Mouse (Mus musculus) bone marrow, adult 2 months (tissue): ENCODE data around the gene Ski. TPM values are rescaled to one million over a fixed set of nuclear protein-coding genes. Genes with fewer than 3 reads are reported as not detected.
A peak's percentile ranks its signal among the peaks of the same experiment; 100 is the strongest.

Experiments used
- H3K27ac ChIP-seq: fragments of 200-500 bp; 2 replicates; pipeline ENCODE4 v1.5.1; 2012; ENCODE audit warnings: low read depth, mild to moderate bottlenecking, control low read depth, inconsistent platforms, low read length; ENCODE audit not compliant: control insufficient read depth, poor library complexity, insufficient read depth
- H3K4me1 ChIP-seq: fragments of 200-500 bp; 2 replicates; pipeline ENCODE4 v1.6.1; 2011; ENCODE audit warnings: low read length; ENCODE audit not compliant: control insufficient read depth, insufficient read depth
- H3K4me3 ChIP-seq: fragments of 200-500 bp; replicated peaks from 2 replicates; pipeline ENCODE3; 2011; ENCODE audit warnings: mild to moderate bottlenecking, low read depth, low read length, control low read depth; ENCODE audit not compliant: control insufficient read depth
- CTCF ChIP-seq: fragments of 200-500 bp; IDR thresholded peaks from 2 replicates; pipeline ENCODE4 v1.5.1; 2011; ENCODE audit warnings: low read length, control low read depth; ENCODE audit not compliant: control insufficient read depth, insufficient read depth
- POLR2A ChIP-seq: fragments of 200-500 bp; IDR thresholded peaks from 2 replicates; pipeline ENCODE4 v1.6.1; 2011; ENCODE audit warnings: low read depth, mild to moderate bottlenecking, control low read depth, low read length, borderline replicate concordance; ENCODE audit not compliant: control insufficient read depth
- WGBS: fragments of 180-500 bp; shearing (Covaris S2); methylation state at CpG from one replicate; pipeline ENCODE4 v1.1.7; 2018; 5-methylcytosine and 5-hydroxymethylcytosine counted together
- polyA plus RNA-seq: library from polyadenylated mRNA; stranded (reverse); fragments of >200 nt; gene quantifications from 2 replicates; pipeline ENCODE4 v1.2.4, GENCODE M21; 2011; ENCODE audit warnings: low replicate concordance; ENCODE audit not compliant: missing spikeins, insufficient read depth, insufficient read length

The Ski gene
- polyA plus RNA-seq, 1 experiment = 10.4 TPM

DNA sequence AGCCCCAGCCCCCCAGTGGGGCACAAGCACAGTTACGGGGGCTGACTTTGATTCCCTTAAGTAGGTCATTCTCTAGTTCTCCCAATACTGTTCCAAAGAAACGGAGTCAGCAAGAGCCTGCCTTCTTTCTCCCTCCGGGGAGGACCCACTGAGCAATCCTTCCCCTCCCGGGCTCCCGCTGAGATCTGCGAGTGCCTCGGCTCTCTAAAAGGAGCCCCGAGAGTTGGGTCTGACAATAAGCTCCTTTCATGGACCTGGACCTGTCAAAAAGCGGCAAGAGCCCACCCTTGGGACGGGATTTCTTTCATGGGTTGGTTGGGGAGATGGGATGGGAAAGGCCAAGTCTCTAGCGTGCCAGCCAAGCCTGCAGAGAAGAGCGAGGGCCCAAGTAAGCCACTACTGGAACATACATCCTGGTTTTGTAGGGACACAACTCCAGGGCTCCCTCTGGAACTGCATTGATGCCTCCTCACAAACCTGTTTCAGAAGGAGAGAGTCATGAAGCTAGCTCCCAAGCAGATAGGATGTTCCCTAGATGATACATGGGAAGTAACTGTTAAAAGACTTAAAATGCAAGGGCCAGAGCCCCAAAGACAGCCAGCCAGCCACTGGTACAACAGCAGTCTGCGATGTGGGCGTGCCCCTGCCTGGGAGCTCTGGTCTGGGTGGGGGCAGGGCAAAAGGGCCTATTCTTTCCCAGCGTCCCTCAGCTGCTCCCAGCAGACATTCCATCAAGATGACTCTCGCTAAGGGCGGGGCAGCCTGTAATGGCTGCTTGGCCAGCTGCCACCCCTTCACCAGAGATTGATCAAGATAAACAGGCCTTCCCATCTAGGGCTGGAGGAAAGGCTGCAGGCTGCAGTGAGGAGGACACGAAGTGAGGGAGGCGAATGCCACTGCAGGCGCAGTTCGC lies 49.2 kb downstream of the Ski start:
- TF ChIP-seq CTCF (no peak), POLR2A (no peak)
- 72% methylated on average over 21 of the region's 21 CpGs for WGBS
- Histone ChIP-seq H3K4me3 (no peak overlapping the region), H3K4me1 (peaks cover 3% of the 10 kb centered on the region; the same call in 1 of the 2 replicates), H3K27ac (no peak overlapping the region)

DNA sequence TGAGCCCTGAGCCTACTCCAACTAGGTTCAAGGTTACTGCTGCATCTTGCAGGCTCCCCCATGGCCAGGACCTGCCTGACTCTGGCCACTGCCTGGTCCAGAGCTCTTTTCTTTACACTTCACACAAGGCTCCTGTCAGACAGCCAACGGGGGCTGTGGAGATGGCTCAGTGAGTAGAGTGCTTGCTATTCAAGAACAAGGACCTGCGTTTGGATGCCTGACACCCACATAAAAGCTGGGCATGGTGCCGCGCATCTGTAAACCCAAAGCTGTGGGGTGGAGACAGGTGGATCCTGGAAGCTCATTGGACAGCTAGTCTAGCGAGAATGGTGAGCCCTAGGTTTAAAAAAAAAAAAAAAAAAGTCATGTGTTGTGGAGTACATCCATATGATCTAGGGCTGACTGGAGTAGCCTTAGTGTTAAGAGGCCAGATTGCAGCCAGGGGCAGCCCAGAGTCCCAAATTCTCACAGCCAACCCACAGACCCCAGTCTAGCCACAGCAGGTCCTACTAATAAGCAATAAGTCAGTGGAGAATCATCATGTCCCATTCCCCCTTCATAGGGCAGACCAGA lies 50.3 kb downstream of the Ski start:
- Histone ChIP-seq H3K27ac (no peak overlapping the region), H3K4me3 (no peak overlapping the region), H3K4me1 (peaks cover 3% of the 10 kb centered on the region; the same call in 1 of the 2 replicates)
- 86% methylated on average over 5 of the region's 5 CpGs for WGBS
- TF ChIP-seq POLR2A (no peak), CTCF (no peak)

DNA sequence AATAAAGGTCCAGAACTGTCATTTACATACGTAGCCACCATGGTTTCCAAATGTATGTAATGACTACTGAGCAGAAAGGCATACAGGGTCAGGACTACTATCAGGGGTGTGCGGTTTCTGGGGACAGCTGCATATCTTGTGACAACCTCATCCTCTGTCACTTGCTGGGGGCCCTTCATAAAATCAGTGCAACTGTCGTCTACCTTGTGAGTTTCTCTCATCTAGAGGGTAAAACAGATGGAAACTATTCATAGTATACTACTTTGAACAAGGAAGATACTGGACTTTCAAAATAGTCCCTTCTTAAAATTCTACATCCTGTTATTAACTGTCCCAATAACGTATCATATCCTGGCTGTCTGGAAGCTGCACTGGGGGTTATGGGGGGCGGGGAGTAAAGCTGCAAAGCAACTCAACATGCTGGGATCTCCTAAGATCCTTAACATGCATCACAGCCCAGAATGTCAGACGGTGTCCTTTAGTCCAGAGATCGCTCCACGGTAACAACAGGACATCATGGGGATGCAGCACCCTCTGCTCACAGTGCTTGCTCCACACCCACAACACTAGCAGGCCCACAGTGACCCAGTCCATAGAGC lies 51.7 kb downstream of the Ski start:
- TF ChIP-seq POLR2A = no peak
- no peak; the same call in 1 of the 2 replicates for TF ChIP-seq CTCF
- peaks cover 4% of the 10 kb centered on the region; the same call in 1 of the 2 replicates for H3K4me1 ChIP-seq
- 57% methylated on average over 8 of the region's 8 CpGs for WGBS
- no peak overlapping the region for H3K4me3 ChIP-seq
- no peak overlapping the region for H3K27ac ChIP-seq

DNA sequence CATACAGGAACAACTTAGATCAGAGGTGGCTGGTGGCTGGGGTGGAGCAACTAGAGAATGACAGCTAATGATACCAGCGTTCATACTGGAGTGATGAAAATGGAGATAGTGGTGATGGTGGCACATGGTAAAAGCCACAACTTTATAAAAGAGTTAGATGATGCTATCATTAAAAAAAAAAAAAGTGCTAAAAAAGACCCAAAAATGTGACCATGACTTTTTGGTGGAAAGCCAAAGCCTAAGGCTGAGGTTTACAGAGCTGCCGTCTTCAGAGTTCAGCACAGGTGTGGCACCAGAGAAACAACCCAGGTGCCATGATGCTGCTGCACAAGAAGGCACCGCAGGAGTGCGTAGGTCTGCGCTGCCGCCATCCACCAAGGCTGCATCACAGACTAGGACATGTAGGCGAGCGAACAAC lies 53.5 kb downstream of the Ski start:
- TF ChIP-seq CTCF = no peak
- no peak for TF ChIP-seq POLR2A
- 81% methylated on average over 8 of the region's 8 CpGs for WGBS
- peaks cover 9% of the 10 kb centered on the region for H3K4me1 ChIP-seq
- no peak overlapping the region for H3K27ac ChIP-seq
- no peak overlapping the region for H3K4me3 ChIP-seq

DNA sequence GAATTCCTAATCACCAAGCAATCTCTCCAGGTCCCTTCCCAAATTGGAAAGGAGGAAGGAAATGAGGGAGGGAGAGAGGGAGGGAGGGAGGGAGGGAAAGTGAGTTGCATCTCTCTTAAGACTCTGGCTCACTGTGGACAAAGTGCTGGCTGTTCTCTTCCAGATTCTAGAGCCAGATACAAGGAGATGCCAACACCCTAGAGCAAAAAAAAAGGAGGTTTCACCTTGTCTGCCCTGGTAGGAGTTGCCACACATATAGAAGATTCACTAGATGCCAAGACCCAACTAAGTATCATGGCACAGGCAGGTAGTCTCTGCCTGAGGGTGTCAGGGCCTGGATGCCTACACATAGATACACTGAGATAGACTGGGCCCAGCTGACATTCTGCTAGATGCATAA lies 56.5 kb downstream of the Ski start:
- H3K4me3 ChIP-seq = no peak overlapping the region
- no peak overlapping the region for H3K27ac ChIP-seq
- TF ChIP-seq CTCF (no peak), POLR2A (no peak)
- H3K4me1 ChIP-seq = peaks cover 22% of the 10 kb centered on the region

DNA sequence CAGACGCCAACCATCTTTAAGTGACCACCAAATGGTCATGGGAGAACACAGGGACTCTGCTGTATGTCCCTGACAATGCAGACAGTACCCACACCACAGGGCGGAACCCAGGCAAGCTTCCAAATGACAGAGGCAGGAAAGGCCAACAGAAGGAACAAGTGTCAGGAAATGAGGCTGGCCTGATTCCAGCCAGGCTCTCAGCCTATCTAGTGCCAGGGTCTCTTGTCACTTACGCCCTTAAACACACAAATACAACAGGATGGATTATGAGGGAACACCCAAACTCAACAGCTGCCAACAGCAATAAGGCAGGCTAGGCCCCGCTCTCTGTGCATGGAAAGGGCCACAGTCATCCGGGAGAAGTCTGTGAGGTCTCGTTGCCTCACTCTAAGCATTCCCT lies 57.8 kb downstream of the Ski start:
- WGBS = 37% methylated on average over 6 of the region's 6 CpGs
- no peak overlapping the region for H3K27ac ChIP-seq
- peaks cover 21% of the 10 kb centered on the region for H3K4me1 ChIP-seq
- no peak overlapping the region for H3K4me3 ChIP-seq
- TF ChIP-seq CTCF (no peak), POLR2A (no peak)

DNA sequence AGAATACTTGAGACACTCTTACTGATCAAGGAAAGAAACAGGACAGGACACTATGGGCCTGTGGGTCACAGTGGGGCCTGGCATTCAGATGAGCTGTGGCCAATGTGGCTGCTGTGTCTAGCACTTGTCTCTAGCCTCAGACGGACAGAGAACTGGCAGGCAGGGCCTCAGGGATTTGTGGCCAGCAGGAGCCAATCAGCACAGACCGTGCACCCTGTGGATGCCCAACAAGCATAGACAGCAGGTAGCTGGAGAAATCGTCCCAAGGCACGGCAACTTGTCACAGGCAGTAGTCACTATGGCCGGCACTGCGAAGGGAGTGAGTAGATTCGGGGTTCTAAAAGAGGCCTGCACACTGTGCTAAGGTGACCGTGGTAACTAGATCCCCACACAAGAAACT lies 58.7 kb downstream of the Ski start:
- H3K4me1 ChIP-seq = peaks cover 21% of the 10 kb centered on the region
- peak overlapping the region; percentile 2; the same call in 1 of the 2 replicates for H3K27ac ChIP-seq

DNA sequence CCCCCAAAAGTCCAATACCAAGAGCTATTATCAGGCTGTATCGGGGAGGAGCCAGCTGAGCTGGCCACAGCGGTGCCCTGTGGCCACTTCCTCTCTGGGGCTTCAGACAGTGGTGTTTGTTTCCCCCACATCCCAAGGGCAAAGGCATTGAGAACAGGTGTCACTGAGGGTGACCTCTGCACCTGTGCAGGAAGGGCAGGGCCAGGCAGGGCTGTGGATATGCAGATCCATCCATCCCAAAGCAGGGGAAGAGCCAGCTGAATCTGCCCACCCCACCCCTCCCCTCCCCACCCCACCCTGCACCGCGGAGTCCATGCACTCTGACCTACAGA lies 59.1 kb downstream of the Ski start:
- 10% methylated on average over 4 of the region's 4 CpGs for WGBS
- H3K4me3 ChIP-seq = no peak overlapping the region
- peaks cover 21% of the 10 kb centered on the region for H3K4me1 ChIP-seq
- TF ChIP-seq CTCF (no peak), POLR2A (no peak)
- peak overlapping the region; percentile 91 for H3K27ac ChIP-seq

More for the DNA sequence above, 58.7 kb downstream of the Ski start:
- no peak overlapping the region for H3K4me3 ChIP-seq
- WGBS = 59% methylated on average over 8 of the region's 8 CpGs
- no peak for TF ChIP-seq POLR2A
- no peak for TF ChIP-seq CTCF
